Mouse (Mus musculus) limb, embryonic 10.5 days (tissue): ENCODE results near the gene Ahnak2. TPM values are rescaled to one million over a fixed set of nuclear protein-coding genes. Genes with fewer than 3 reads are reported as not detected.

ENCODE experiments used
- DNase-seq: peaks from one replicate; pipeline ENCODE4 v3.0.0-alpha.2; 2017; ENCODE audit warnings: low spot score
- H3K27ac ChIP-seq: fragments of 300-500 bp; sonication (generic); 2 replicates; pipeline ENCODE4 v1.5.1; 2016; ENCODE audit warnings: mild to moderate bottlenecking
- H3K27me3 ChIP-seq: fragments of 300-500 bp; sonication (generic); 2 replicates; pipeline ENCODE4 v1.6.1; 2016; ENCODE audit warnings: low read depth, mild to moderate bottlenecking; ENCODE audit not compliant: poor library complexity, severe bottlenecking
- H3K36me3 ChIP-seq: fragments of 300-500 bp; sonication (generic); 2 replicates; pipeline ENCODE4 v1.6.1; 2016; ENCODE audit warnings: mild to moderate bottlenecking, moderate library complexity
- H3K4me1 ChIP-seq: fragments of 300-500 bp; sonication (generic); 2 replicates; pipeline ENCODE4 v1.6.1; 2016
- H3K4me3 ChIP-seq: fragments of 300-500 bp; sonication (generic); 2 replicates; pipeline ENCODE4 v1.5.1; 2016; ENCODE audit warnings: mild to moderate bottlenecking, moderate library complexity
- H3K9me3 ChIP-seq: fragments of 300-500 bp; sonication (generic); replicated peaks from 2 replicates; pipeline ENCODE4 v1.6.1; 2016; ENCODE audit warnings: mild to moderate bottlenecking
- WGBS: fragments of 180-500 bp; shearing (Covaris S2); methylation state at CpG from one replicate; pipeline ENCODE4 v1.1.7; 2016; 5-methylcytosine and 5-hydroxymethylcytosine counted together
- polyA plus RNA-seq: library from polyadenylated mRNA; unstranded; fragments of >200 nt; fragmentation: Nextera tagmentation; extraction: Ambion mirVana; gene quantifications from 2 replicates; pipeline ENCODE4 v1.2.1, GENCODE M21; 2016

Ahnak2 gene
- polyA plus RNA-seq, 1 experiment from 2014 or later: 0.18 TPM

- no peak overlapping the region for H3K4me3 ChIP-seq
- H3K27me3 ChIP-seq: peaks cover 12% of the 10 kb centered on the region
- H3K4me1 ChIP-seq: peaks cover 6% of the 10 kb centered on the region
- H3K9me3 ChIP-seq: no peaks in the 10 kb centered on the region
- 78% methylated on average over 14 of the region's 14 CpGs for WGBS
- H3K36me3 ChIP-seq: peaks cover 80% of the 10 kb centered on the region
- H3K27ac ChIP-seq: no peak overlapping the region
- DNase-seq: no peak
Measured at GRCm38 (mm10) chr12:112814682-112815470, 12.4 kb upstream of the Ahnak2 start.

GRCm38 (mm10) chr12:112813370-112813769 lies 10.9 kb upstream of the Ahnak2 start:
- WGBS: 90% methylated on average over 7 of the region's 7 CpGs
- Histone ChIP-seq H3K27me3 (peaks cover 18% of the 10 kb centered on the region), H3K27ac (no peak overlapping the region), H3K9me3 (no peaks in the 10 kb centered on the region), H3K4me3 (no peak overlapping the region), H3K4me1 (peaks cover 19% of the 10 kb centered on the region), H3K36me3 (peaks cover 65% of the 10 kb centered on the region)
- DNase-seq: no peak

DNA sequence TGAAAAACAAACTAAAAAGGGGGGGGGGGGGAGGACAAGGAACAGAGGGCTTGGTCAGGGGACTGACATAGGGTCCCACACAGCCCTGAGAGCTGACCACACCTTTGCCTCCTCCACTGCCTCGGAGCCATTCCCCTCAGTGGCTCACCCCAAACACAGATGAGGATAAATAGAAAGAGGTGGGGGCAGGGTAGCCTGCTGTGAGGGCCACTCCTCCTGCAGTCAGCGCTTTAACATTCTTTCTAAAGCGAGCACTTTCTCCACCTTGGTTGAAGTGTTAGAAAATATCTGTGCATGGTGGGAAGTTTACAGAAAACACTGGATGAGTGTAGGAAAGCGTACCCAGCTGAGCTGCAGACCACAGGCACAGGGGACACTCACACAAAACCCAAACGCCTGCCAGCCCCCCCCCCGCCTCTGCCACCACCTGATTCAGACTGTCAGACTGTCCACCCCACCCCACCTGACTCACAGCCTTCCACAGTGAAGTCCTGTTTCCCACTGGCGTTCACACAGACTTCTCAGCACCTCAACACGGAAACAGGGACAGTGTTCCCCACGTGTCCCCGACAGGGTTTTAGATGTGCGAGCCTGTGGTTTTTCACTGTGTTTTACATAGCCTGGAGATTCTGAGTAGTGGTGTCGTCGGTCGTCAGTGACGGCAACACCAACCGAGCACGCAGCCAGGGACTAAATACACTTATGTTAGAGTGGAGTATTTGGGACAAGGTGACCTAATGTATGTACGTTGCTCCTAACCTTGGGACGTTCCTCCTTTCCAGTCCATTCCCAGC lies 7.8 kb upstream of the Ahnak2 start:
- peaks cover 35% of the 10 kb centered on the region for H3K27me3 ChIP-seq
- H3K4me3 ChIP-seq: no peak overlapping the region
- H3K4me1 ChIP-seq: peaks cover 26% of the 10 kb centered on the region
- H3K27ac ChIP-seq: no peak overlapping the region
- DNase-seq: no peak
- H3K36me3 ChIP-seq: peaks cover 34% of the 10 kb centered on the region
- no peaks in the 10 kb centered on the region for H3K9me3 ChIP-seq
- WGBS: 71% methylated on average over 19 of the region's 19 CpGs

DNA sequence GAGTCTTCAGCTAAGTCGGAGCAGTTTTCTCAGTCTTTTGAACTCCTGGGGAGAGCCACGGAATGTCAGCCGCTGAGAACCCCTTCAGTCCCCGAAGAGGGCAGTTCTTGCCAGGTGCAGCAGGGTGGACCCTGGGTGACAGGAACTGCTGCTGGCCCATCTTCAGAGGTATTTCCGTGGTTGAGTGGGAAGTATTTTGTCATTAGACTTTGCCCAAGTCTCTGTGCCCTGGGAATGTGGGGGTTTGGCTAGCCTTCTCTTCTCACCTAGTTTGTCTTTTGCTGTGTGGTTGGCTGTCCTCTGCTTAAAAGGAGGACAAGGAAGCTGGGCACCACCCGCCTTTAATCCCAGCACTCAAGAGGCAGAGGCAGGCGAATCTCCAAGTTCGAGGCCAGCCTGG lies 7.2 kb upstream of the Ahnak2 start:
- Histone ChIP-seq H3K27me3 (peaks cover 39% of the 10 kb centered on the region), H3K36me3 (peaks cover 28% of the 10 kb centered on the region), H3K4me1 (peaks cover 26% of the 10 kb centered on the region), H3K9me3 (no peaks in the 10 kb centered on the region), H3K27ac (no peak overlapping the region), H3K4me3 (peak overlapping the region; percentile 75)
- 19% methylated on average over 8 of the region's 8 CpGs for WGBS
- no peak for DNase-seq

DNA sequence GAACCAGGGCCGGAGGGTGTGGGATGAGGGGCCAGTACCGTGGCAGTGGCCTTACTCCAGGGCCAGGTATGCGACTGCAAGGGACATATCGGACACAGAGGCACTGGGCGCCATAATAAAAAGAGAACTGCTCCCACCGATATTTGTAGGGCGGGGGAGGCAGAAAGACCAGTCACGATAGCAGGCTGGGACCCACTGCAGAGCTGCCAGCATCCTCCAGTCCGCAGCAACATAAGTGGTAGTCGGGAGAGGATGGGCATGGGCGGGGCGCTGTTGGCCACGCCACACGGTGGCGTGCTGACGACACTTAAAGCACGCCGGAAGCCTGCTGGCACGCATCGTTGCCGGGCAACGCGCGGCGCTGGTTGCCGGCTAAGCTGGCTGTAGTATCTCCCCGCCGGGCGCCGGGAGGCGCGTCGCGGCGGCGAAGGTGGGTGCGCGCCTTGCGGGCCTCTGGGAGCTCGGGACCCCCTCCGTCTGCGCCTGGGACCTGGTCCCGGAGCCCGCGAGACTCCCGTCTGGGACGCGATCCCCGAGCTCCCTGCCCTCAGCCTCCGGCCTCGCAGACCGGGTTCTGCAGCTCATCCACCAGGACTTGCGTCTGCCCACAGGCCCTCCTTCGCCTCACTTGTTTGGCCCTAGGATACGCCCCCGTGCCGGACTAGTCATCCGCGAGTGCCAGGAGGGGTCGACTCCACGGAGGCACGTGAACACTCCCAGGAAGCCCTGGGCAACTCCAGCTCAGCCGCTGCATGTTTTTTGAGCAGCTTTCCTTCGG lies 6.3 kb upstream of the Ahnak2 start, which contains the start of gene Clba1:
Gene Clba1, plus strand, starts transcription at position 351 of the 778 bp plus-strand sequence.
- peak; percentile 93 for DNase-seq
- peaks cover 19% of the 10 kb centered on the region for H3K36me3 ChIP-seq
- peak within 1 kb of the TSS; percentile 70 for H3K27ac ChIP-seq
- H3K27me3 ChIP-seq: peaks cover 48% of the 10 kb centered on the region
- H3K9me3 ChIP-seq: no peaks in the 10 kb centered on the region
- H3K4me3 ChIP-seq: peak within 1 kb of the TSS; percentile 75
- WGBS: 2% methylated on average over 64 of the region's 64 CpGs
- peaks cover 29% of the 10 kb centered on the region for H3K4me1 ChIP-seq

DNA sequence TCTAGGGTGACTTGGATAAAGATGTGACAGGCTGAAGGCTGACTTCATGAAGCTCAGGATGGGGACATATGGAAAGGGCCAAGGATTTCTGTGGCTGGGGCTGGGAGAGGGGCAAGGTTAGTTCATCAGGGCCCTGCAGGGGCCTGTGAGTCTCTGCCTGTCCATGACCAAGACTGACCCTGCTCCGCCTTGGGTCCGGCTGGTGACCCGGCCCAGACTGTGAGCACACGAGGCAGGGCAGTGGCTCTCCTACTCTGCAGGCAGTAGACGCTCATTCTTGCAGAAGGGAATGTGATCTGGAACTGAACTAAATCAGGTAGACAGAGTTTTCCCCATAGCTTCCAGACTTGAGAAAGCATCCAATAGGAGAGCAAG lies 5.7 kb upstream of the Ahnak2 start:
- DNase-seq: no peak
- H3K27me3 ChIP-seq: peaks cover 54% of the 10 kb centered on the region
- peak overlapping the region; percentile 70 for H3K27ac ChIP-seq
- WGBS: 80% methylated on average over 5 of the region's 5 CpGs
- peaks cover 33% of the 10 kb centered on the region for H3K4me1 ChIP-seq
- H3K36me3 ChIP-seq: peaks cover 14% of the 10 kb centered on the region
- no peaks in the 10 kb centered on the region for H3K9me3 ChIP-seq
- H3K4me3 ChIP-seq: peak overlapping the region; percentile 75

DNA sequence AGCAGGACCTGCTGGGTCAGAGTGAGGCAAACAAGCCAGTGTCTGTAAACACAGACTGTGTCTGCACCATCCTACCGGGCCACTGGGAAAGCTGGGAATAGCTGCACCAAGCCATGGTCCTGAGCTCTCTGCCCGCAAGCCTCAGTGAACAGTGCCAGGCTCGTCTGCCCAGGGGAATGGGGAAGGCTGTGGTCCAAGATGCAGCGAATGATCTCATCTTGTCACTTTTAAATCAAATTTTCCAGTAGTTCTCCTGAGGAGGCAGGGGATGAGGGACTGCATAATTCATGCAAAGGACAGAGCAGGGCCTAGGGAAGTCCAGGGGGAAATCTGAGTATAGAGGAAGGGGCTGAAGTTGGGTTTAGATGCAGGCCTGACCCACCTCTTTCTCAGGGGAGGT lies 5.3 kb upstream of the Ahnak2 start:
- WGBS: 84% methylated on average over 4 of the region's 4 CpGs
- Histone ChIP-seq H3K27me3 (peaks cover 58% of the 10 kb centered on the region), H3K36me3 (peaks cover 10% of the 10 kb centered on the region; the same call in 1 of the 2 replicates), H3K9me3 (no peaks in the 10 kb centered on the region), H3K4me3 (peak overlapping the region; percentile 75; the same call in 1 of the 2 replicates), H3K27ac (peak overlapping the region; percentile 70), H3K4me1 (peaks cover 37% of the 10 kb centered on the region)
- DNase-seq: no peak

GRCm38 (mm10) chr12:112806044-112806443 lies 3.6 kb upstream of the Ahnak2 start:
- no peaks in the 10 kb centered on the region for H3K9me3 ChIP-seq
- peaks cover 52% of the 10 kb centered on the region for H3K4me1 ChIP-seq
- no peak for DNase-seq
- 77% methylated on average over 6 of the region's 6 CpGs for WGBS
- H3K27ac ChIP-seq: no peak overlapping the region
- H3K4me3 ChIP-seq: no peak overlapping the region
- peaks cover 73% of the 10 kb centered on the region for H3K27me3 ChIP-seq
- H3K36me3 ChIP-seq: no peaks in the 10 kb centered on the region

DNA sequence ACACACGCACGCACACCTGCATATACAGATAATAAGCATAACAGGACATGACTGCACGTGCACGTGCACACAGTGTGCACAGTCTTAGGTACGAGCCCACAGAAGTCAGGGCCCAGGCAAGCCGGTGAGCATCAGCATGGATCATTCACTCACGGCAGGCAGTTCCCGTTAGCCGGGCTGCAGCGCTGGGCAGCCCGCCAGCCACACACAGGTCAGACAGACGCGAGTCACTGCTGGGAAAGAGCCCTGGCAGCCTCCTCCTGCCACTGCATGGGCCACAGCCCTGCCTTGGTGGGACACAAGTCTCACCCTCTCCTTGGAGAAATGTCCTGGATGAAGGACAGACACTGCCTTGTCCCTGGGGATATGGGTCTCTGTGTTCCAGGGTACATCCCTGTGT lies 1.6 kb upstream of the Ahnak2 start:
- H3K9me3 ChIP-seq: no peaks in the 10 kb centered on the region
- H3K36me3 ChIP-seq: no peaks in the 10 kb centered on the region
- H3K4me3 ChIP-seq: no peak overlapping the region
- WGBS: 67% methylated on average over 13 of the region's 13 CpGs
- no peak overlapping the region for H3K27ac ChIP-seq
- H3K4me1 ChIP-seq: peaks cover 45% of the 10 kb centered on the region
- H3K27me3 ChIP-seq: peaks cover 76% of the 10 kb centered on the region
- DNase-seq: no peak

- Histone ChIP-seq H3K4me3 (peak overlapping the region; percentile 62; the same call in 1 of the 2 replicates), H3K36me3 (no peaks in the 10 kb centered on the region), H3K9me3 (no peaks in the 10 kb centered on the region), H3K27ac (no peak overlapping the region), H3K4me1 (peaks cover 36% of the 10 kb centered on the region), H3K27me3 (peaks cover 86% of the 10 kb centered on the region)
- 25% methylated on average over 3 of the region's 3 CpGs for WGBS
- DNase-seq: no peak
Measured at GRCm38 (mm10) chr12:112802917-112803316, 460 bp upstream of the Ahnak2 start.

DNA sequence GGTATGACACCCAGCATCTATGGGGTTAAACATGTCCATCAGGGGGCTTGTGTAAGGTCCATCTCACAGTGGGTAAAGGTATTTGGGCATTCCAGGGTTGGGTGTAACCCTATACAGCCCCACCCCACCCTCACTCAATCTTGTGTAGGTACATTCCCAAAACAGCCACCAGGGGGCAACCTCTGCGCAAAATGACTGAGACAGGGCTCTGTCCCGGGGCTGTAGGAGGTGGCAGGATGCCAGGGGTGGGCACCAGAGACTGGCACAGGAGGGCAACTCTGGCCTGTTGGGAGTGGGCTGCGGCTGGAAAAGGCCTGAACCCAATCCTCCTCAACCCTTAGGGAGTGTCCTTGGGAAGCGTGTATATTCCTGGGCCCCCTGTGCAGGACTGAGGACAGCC lies 2.0 kb downstream of the Ahnak2 start:
- Histone ChIP-seq H3K4me1 (peaks cover 52% of the 10 kb centered on the region), H3K9me3 (no peaks in the 10 kb centered on the region), H3K36me3 (no peaks in the 10 kb centered on the region), H3K4me3 (no peak overlapping the region), H3K27me3 (peaks cover 93% of the 10 kb centered on the region), H3K27ac (no peak overlapping the region)
- 10% methylated on average over 4 of the region's 4 CpGs for WGBS
- DNase-seq: peak; percentile 85

DNA sequence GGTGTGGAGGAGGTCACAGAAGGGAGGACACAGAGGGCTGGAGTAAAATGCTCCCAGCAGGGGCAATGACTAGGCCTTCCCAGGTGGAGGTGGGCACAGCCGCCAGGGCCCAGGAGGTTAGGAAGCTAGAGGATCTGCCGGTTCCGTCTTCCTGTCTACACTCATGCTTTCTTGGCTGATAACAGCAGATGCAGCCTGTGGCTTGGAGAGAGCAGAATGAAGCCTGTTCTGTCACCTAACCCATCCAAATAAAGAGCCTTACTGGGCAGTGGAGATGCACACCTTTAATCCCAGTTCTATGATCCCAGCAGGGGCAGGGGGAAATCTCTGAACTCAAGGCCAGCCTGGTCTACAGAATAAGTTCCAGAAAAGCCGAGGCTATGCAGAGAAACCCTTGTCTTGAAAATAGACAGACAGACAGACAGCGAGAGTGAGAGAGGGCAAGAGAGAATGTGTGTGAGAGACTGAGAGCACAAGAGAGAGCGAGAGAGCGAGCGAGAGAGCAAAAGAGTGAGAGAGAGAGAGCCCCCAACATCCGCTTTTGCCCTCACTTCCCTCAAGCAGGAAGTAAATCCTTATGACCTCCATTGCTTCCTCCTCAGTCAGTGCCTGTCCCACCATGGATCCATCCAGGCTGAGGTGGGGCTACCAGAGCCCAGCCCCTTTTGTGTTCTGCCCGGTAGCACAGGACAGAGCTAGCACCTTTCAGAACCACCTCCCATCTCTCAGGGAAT lies 3.1 kb downstream of the Ahnak2 start:
- no peak overlapping the region for H3K4me3 ChIP-seq
- WGBS: 84% methylated on average over 10 of the region's 10 CpGs
- peaks cover 88% of the 10 kb centered on the region for H3K27me3 ChIP-seq
- no peaks in the 10 kb centered on the region for H3K36me3 ChIP-seq
- no peaks in the 10 kb centered on the region for H3K9me3 ChIP-seq
- DNase-seq: no peak
- peaks cover 59% of the 10 kb centered on the region for H3K4me1 ChIP-seq
- no peak overlapping the region for H3K27ac ChIP-seq
